ENCODE assay signal across 8 mouse cellular contexts in the genomic region with DNA sequence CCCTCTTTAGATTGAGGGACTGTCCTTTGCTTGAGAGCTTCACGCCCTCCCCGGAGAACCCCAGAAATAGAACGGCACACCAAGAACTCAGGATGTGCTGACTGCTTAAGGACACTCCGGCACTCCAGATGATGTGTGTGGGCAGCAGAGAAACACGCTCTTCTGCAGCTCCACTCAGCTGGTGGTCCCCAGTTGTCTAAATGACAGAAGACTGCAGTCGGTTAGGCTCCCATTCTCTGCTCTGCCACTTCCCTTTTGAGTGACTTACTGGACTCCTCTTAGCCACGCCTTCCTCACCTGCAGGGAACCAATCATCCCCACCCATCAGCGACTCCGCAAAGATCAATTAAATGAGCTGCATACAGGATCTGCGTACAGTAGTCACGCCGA. TPM values are rescaled to one million over a fixed set of nuclear protein-coding genes. Genes with fewer than 3 reads are reported as not detected.
DNase-seq lines count a peak whose midpoint lies in the region; ATAC-seq lines count a peak whose summit lies in the region.

No protein-coding gene starts in this region.

- no peak overlapping the region for H3K9ac ChIP-seq in intestine, embryonic 15.5 days
- no peak overlapping the region for H3K9ac ChIP-seq in neural tube, embryonic 14.5 days (replicated peaks; ENCODE audit: low read depth, low read length)

- peaks cover 11% of the 10 kb centered on the region for H3K27me3 ChIP-seq in embryonic facial prominence, embryonic 10.5 days (replicated peaks; ENCODE audit: low read depth, poor library complexity, severe bottlenecking)
- no peaks in the 10 kb centered on the region for H3K27me3 ChIP-seq in intestine, embryonic 15.5 days (replicated peaks)
- H3K27me3 ChIP-seq in neural tube, embryonic 14.5 days (ENCODE audit: control insufficient read depth, insufficient read depth, low read length): no peaks in the 10 kb centered on the region

- H3K4me3 ChIP-seq in embryonic facial prominence, embryonic 10.5 days: peak overlapping the region; percentile 36
- no peak overlapping the region for H3K4me3 ChIP-seq in intestine, embryonic 15.5 days (replicated peaks)
- no peak overlapping the region for H3K4me3 ChIP-seq in neural tube, embryonic 14.5 days (ENCODE audit: low read depth, low read length)

- 36% methylated on average over 12 of the region's 12 CpGs for WGBS in embryonic facial prominence, embryonic 10.5 days
- 34% methylated on average over 12 of the region's 12 CpGs for WGBS in intestine, embryonic 15.5 days
- WGBS in neural tube, embryonic 14.5 days: 32% methylated on average over 12 of the region's 12 CpGs

- peak; percentile 56 for DNase-seq in layer of hippocampus, adult 11-12 months (ENCODE audit: low spot score)
- DNase-seq in layer of hippocampus, postnatal 25 days (ENCODE audit: extremely low spot score in 1 of 2, low spot score in 1 of 2): no peak
- no peak for DNase-seq in embryonic facial prominence, embryonic 10.5 days (ENCODE audit: low spot score)
- no peak for DNase-seq in cerebellum, adult 11 months
- DNase-seq in adrenal gland, postnatal 10 days: no peak
- no peak for DNase-seq in adrenal gland, adult 18-20 months (ENCODE audit: low spot score in 2 of 2)

- peak; percentile 44 for ATAC-seq in intestine, embryonic 15.5 days
- no peak for ATAC-seq in neural tube, embryonic 14.5 days (ENCODE audit: low read depth)

- no peaks in the 10 kb centered on the region for H3K9me3 ChIP-seq in embryonic facial prominence, embryonic 10.5 days
- H3K9me3 ChIP-seq in intestine, embryonic 15.5 days: no peaks in the 10 kb centered on the region
- no peaks in the 10 kb centered on the region for H3K9me3 ChIP-seq in neural tube, embryonic 14.5 days (ENCODE audit: control insufficient read depth, low read length)

- peak overlapping the region; percentile 51 for H3K4me2 ChIP-seq in intestine, embryonic 15.5 days (replicated peaks)
- H3K4me2 ChIP-seq in neural tube, embryonic 14.5 days (ENCODE audit: low read depth, low read length): peak overlapping the region; percentile 20; the same call in 1 of the 2 replicates

- H3K27ac ChIP-seq in embryonic facial prominence, embryonic 10.5 days (replicated peaks): no peak overlapping the region
- H3K27ac ChIP-seq in intestine, embryonic 15.5 days: peak overlapping the region; percentile 75
- no peak overlapping the region for H3K27ac ChIP-seq in neural tube, embryonic 14.5 days (ENCODE audit: low read depth, low read length)

- no peaks in the 10 kb centered on the region for H3K36me3 ChIP-seq in embryonic facial prominence, embryonic 10.5 days (replicated peaks)
- H3K36me3 ChIP-seq in intestine, embryonic 15.5 days: no peaks in the 10 kb centered on the region
- no peaks in the 10 kb centered on the region for H3K36me3 ChIP-seq in neural tube, embryonic 14.5 days (ENCODE audit: control insufficient read depth, insufficient read depth, low read length)

- H3K4me1 ChIP-seq in embryonic facial prominence, embryonic 10.5 days: peaks cover 7% of the 10 kb centered on the region
- H3K4me1 ChIP-seq in intestine, embryonic 15.5 days (replicated peaks): peaks cover 10% of the 10 kb centered on the region
- 0 out of 2 replicates have a peak, but pooled peaks cover 2% of the 10 kb centered on the region for H3K4me1 ChIP-seq in neural tube, embryonic 14.5 days (ENCODE audit: control insufficient read depth, insufficient read depth, low read length)

RNA-seq across cellular contexts. Expression of gene Ociad2, which starts 18.9 kb away (rescaled TPM):
- total RNA-seq in layer of hippocampus, postnatal 25 days (2021): 100 to 1,000 TPM; 122 to 128 TPM
- polyA plus RNA-seq in embryonic facial prominence, embryonic 10.5 days (2016; fragmentation: Nextera tagmentation; extraction: Ambion mirVana): 7.1 and 9.4 TPM in 2 replicates
- 192 and 216 TPM in 2 replicates for polyA plus RNA-seq in intestine, embryonic 15.5 days (2015; fragmentation: Nextera tagmentation; extraction: Ambion mirVana)
- 22.0 and 22.5 TPM in 2 replicates for polyA plus RNA-seq in neural tube, embryonic 14.5 days (2014; fragmentation: Nextera tagmentation; extraction: Ambion mirVana)
- total RNA-seq in adrenal gland, postnatal 10 days (2021): 10 to 100 TPM; 11.8 to 16.4 TPM
- total RNA-seq in adrenal gland, adult 18-20 months (2021): 10 to 100 TPM; 28.9 to 29.3 TPM

RNA-seq across cellular contexts. Expression of gene Cwh43, which starts 46.1 kb away (rescaled TPM):
- total RNA-seq in layer of hippocampus, postnatal 25 days (2021): 1 to 10 TPM in 1 of 2 experiments, under 1 TPM in 1; 0.62 to 1.3 TPM
- not detected in 2 replicates for polyA plus RNA-seq in embryonic facial prominence, embryonic 10.5 days (2016; fragmentation: Nextera tagmentation; extraction: Ambion mirVana)
- polyA plus RNA-seq in intestine, embryonic 15.5 days (2015; fragmentation: Nextera tagmentation; extraction: Ambion mirVana): 0.15 and 0.20 TPM in 2 replicates
- polyA plus RNA-seq in neural tube, embryonic 14.5 days (2014; fragmentation: Nextera tagmentation; extraction: Ambion mirVana): 0.55 and 0.88 TPM in 2 replicates
- total RNA-seq in adrenal gland, postnatal 10 days (2021): not detected
- not detected for total RNA-seq in adrenal gland, adult 18-20 months (2021)

Comparison
In these comparisons a context has a peak if more than half of its experiments do, and no peak if none do; other contexts are left out.
1. RNA of gene Ociad2, which starts 18.9 kb away (total RNA-seq): 122 to 128 TPM in layer of hippocampus, postnatal 25 days; 28.9 to 29.3 TPM in adrenal gland, adult 18-20 months and 11.8 to 16.4 TPM in adrenal gland, postnatal 10 days; every median in the first group is over 4 times any median in the second.